Mouse (Mus musculus) myocyte (in vitro differentiated cells): ENCODE data around the gene Spred1. TPM values are rescaled to one million over a fixed set of nuclear protein-coding genes. Genes with fewer than 3 reads are reported as not detected.

Experiments used
- H3K27me3 ChIP-seq: one replicate; pipeline ENCODE4 v1.6.1; 2011; ENCODE audit not compliant: control insufficient read depth, insufficient read depth, insufficient read length
- H3K36me3 ChIP-seq: one replicate; pipeline ENCODE4 v1.6.1; 2011; ENCODE audit not compliant: control insufficient read depth, insufficient read depth
- H3K4me2 ChIP-seq: one replicate; pipeline ENCODE4 v1.6.1; 2011; ENCODE audit warnings: low read depth, control low read depth
- H3K4me3 ChIP-seq: one replicate; pipeline ENCODE4 v1.5.1; 2011; ENCODE audit warnings: mild to moderate bottlenecking, control low read depth, moderate library complexity
- H3K79me2 ChIP-seq: one replicate; pipeline ENCODE4 v1.6.1; 2011; ENCODE audit not compliant: control insufficient read depth, insufficient read depth
- H3ac ChIP-seq: one replicate; pipeline ENCODE4 v1.6.1; 2011; ENCODE audit not compliant: control insufficient read depth, insufficient read length
- CEBPB ChIP-seq: IDR thresholded peaks from 2 replicates; pipeline ENCODE4 v1.6.1; 2011; ENCODE audit warnings: mild to moderate bottlenecking, moderate library complexity; ENCODE audit not compliant: poor library complexity, insufficient read depth, severe bottlenecking
- E2F4 ChIP-seq: IDR thresholded peaks from one replicate; pipeline ENCODE4 v1.6.1; 2011; ENCODE audit warnings: mild to moderate bottlenecking, control low read depth, moderate library complexity; ENCODE audit not compliant: insufficient read depth
- MAX ChIP-seq: IDR thresholded peaks from one replicate; pipeline ENCODE4 v1.6.1; 2011; ENCODE audit warnings: low read depth, mild to moderate bottlenecking, control low read depth
- MYOD1 ChIP-seq, 3 experiments: IDR thresholded peaks; one replicate each; pipeline ENCODE4 v1.6.1; 2011; ENCODE audit warnings: control low read depth in 2 of 3, low read depth in 2 of 3, mild to moderate bottlenecking in 2 of 3, moderate library complexity in 1 of 3; ENCODE audit not compliant: insufficient read length in 2 of 3, control insufficient read depth in 1 of 3
- MYOG ChIP-seq, 3 experiments: IDR thresholded peaks; one replicate each; pipeline ENCODE4 v1.6.1; 2011; ENCODE audit warnings: control low read depth in 2 of 3, low read depth in 2 of 3, mild to moderate bottlenecking in 2 of 3; ENCODE audit not compliant: insufficient read length in 2 of 3, control insufficient read depth in 1 of 3, insufficient read depth in 1 of 3
- POLR2A ChIP-seq: IDR thresholded peaks from one replicate; pipeline ENCODE4 v1.6.1; 2011; ENCODE audit warnings: low read depth, mild to moderate bottlenecking, control low read depth, moderate library complexity; ENCODE audit not compliant: insufficient read length
- POLR2AphosphoS2 ChIP-seq: IDR thresholded peaks from one replicate; pipeline ENCODE4 v1.6.1; 2011; ENCODE audit warnings: low read depth, control low read depth; ENCODE audit not compliant: insufficient read length
- REST ChIP-seq: IDR thresholded peaks from one replicate; pipeline ENCODE4 v1.6.1; 2011; ENCODE audit warnings: mild to moderate bottlenecking, control low read depth, moderate library complexity; ENCODE audit not compliant: insufficient read depth, insufficient read length
- SRF ChIP-seq: IDR thresholded peaks from one replicate; pipeline ENCODE4 v1.6.1; 2011; ENCODE audit warnings: low read depth; ENCODE audit not compliant: control insufficient read depth, insufficient read length
- TCF12 ChIP-seq: IDR thresholded peaks from one replicate; pipeline ENCODE4 v1.6.1; 2011; ENCODE audit warnings: mild to moderate bottlenecking, control low read depth; ENCODE audit not compliant: poor library complexity, insufficient read depth, severe bottlenecking
- TCF3 ChIP-seq: IDR thresholded peaks from one replicate; pipeline ENCODE4 v1.6.1; 2011; ENCODE audit warnings: low read depth, control low read depth; ENCODE audit not compliant: insufficient read length
- USF1 ChIP-seq: IDR thresholded peaks from one replicate; pipeline ENCODE4 v1.6.1; 2011; ENCODE audit warnings: low read depth, mild to moderate bottlenecking, control low read depth, moderate library complexity
- polyA plus RNA-seq: library from polyadenylated mRNA; unstranded; fragments of >200 nt; fragmentation: generic; extraction: Trizol; gene quantifications from one replicate; pipeline ENCODE4 v1.2.1, GENCODE M21; 2012; ENCODE audit warnings: missing spikeins

Gene Spred1
- polyA plus RNA-seq, 1 experiment = 7.1 TPM

GRCm38 (mm10) chr2:117086766-117087457, 34.3 kb upstream of the Spred1 start:
- H3K36me3 ChIP-seq = no peaks in the 10 kb centered on the region
- no peak for TF ChIP-seq E2F4
- TF ChIP-seq USF1 = no peak
- TF ChIP-seq POLR2A = no peak
- no peak for TF ChIP-seq MYOG (IDR thresholded peaks at IDR 0.05; ENCODE audit: control insufficient read depth in 1 of 3, insufficient read depth in 1 of 3, insufficient read length in 2 of 3, low read depth in 2 of 3)
- TF ChIP-seq CEBPB = no peak
- TF ChIP-seq TCF3 = no peak
- no peak for TF ChIP-seq POLR2AphosphoS2
- TF ChIP-seq MYOD1 (IDR thresholded peaks at IDR 0.05; ENCODE audit: control insufficient read depth in 1 of 3, insufficient read length in 2 of 3, low read depth in 2 of 3) = no peak
- no peak for TF ChIP-seq SRF
- H3K27me3 ChIP-seq = no peaks in the 10 kb centered on the region
- H3K4me3 ChIP-seq = no peak overlapping the region
- no peaks in the 10 kb centered on the region for H3K79me2 ChIP-seq
- no peak overlapping the region for H3K4me2 ChIP-seq
- no peak overlapping the region for H3ac ChIP-seq

GRCm38 (mm10) chr2:117087458-117087820, 33.7 kb upstream of the Spred1 start:
- Histone ChIP-seq H3ac (no peak overlapping the region), H3K4me3 (no peak overlapping the region), H3K36me3 (no peaks in the 10 kb centered on the region), H3K27me3 (no peaks in the 10 kb centered on the region), H3K79me2 (no peaks in the 10 kb centered on the region), H3K4me2 (no peak overlapping the region)
- TF ChIP-seq POLR2AphosphoS2 = no peak
- no peak for TF ChIP-seq TCF3
- no peak for TF ChIP-seq REST
- no peak for TF ChIP-seq MYOD1 (IDR thresholded peaks at IDR 0.05; ENCODE audit: control insufficient read depth in 1 of 3, insufficient read length in 2 of 3, low read depth in 2 of 3)
- TF ChIP-seq SRF = no peak
- no peak for TF ChIP-seq MYOG (IDR thresholded peaks at IDR 0.05; ENCODE audit: control insufficient read depth in 1 of 3, insufficient read depth in 1 of 3, insufficient read length in 2 of 3, low read depth in 2 of 3)
- no peak for TF ChIP-seq CEBPB
- no peak for TF ChIP-seq MAX
- TF ChIP-seq E2F4 = no peak

GRCm38 (mm10) chr2:117089482-117089881, 31.7 kb upstream of the Spred1 start:
- Histone ChIP-seq H3K4me2 (no peak overlapping the region), H3K4me3 (no peak overlapping the region), H3K36me3 (no peaks in the 10 kb centered on the region), H3K79me2 (no peaks in the 10 kb centered on the region), H3K27me3 (no peaks in the 10 kb centered on the region), H3ac (no peak overlapping the region)
- no peak for TF ChIP-seq MYOD1 (IDR thresholded peaks at IDR 0.05; ENCODE audit: control insufficient read depth in 1 of 3, insufficient read length in 2 of 3, low read depth in 2 of 3)
- TF ChIP-seq USF1 = no peak
- TF ChIP-seq MYOG (IDR thresholded peaks at IDR 0.05; ENCODE audit: control insufficient read depth in 1 of 3, insufficient read depth in 1 of 3, insufficient read length in 2 of 3, low read depth in 2 of 3) = no peak
- TF ChIP-seq POLR2A = no peak
- TF ChIP-seq MAX = no peak
- no peak for TF ChIP-seq E2F4
- no peak for TF ChIP-seq TCF3
- TF ChIP-seq REST = no peak
- no peak for TF ChIP-seq POLR2AphosphoS2
- no peak for TF ChIP-seq TCF12
- TF ChIP-seq SRF = no peak
- TF ChIP-seq CEBPB = no peak

GRCm38 (mm10) chr2:117090061-117090460, 31.1 kb upstream of the Spred1 start:
- Histone ChIP-seq H3K4me3 (no peak overlapping the region), H3K27me3 (no peaks in the 10 kb centered on the region), H3K4me2 (no peak overlapping the region), H3ac (no peak overlapping the region), H3K79me2 (no peaks in the 10 kb centered on the region), H3K36me3 (no peaks in the 10 kb centered on the region)
- no peak for TF ChIP-seq MAX
- TF ChIP-seq CEBPB = no peak
- no peak for TF ChIP-seq REST
- TF ChIP-seq TCF12 = no peak
- TF ChIP-seq TCF3 = no peak
- no peak for TF ChIP-seq POLR2AphosphoS2
- no peak for TF ChIP-seq SRF
- no peak for TF ChIP-seq E2F4

GRCm38 (mm10) chr2:117092946-117093401, 28.2 kb upstream of the Spred1 start:
- Histone ChIP-seq H3K4me2 (peak overlapping the region; percentile 28), H3K79me2 (no peaks in the 10 kb centered on the region), H3ac (no peak overlapping the region), H3K27me3 (no peaks in the 10 kb centered on the region), H3K4me3 (no peak overlapping the region), H3K36me3 (no peaks in the 10 kb centered on the region)
- TF ChIP-seq POLR2AphosphoS2 (no peak), USF1 (no peak), MAX (no peak), CEBPB (peak; percentile 46; the same call in 1 of the 2 replicates), MYOG (IDR thresholded peaks at IDR 0.05; ENCODE audit: control insufficient read depth in 1 of 3, insufficient read depth in 1 of 3, insufficient read length in 2 of 3, low read depth in 2 of 3) (no peak)
